Mouse (Mus musculus): ENCODE measurements around the gene H2al2a. TPM values are rescaled to one million over a fixed set of nuclear protein-coding genes. Genes with fewer than 3 reads are reported as not detected.

H2al2a gene
- polyA plus RNA-seq, 1 experiment from 2014 or later = not detected

DNA sequence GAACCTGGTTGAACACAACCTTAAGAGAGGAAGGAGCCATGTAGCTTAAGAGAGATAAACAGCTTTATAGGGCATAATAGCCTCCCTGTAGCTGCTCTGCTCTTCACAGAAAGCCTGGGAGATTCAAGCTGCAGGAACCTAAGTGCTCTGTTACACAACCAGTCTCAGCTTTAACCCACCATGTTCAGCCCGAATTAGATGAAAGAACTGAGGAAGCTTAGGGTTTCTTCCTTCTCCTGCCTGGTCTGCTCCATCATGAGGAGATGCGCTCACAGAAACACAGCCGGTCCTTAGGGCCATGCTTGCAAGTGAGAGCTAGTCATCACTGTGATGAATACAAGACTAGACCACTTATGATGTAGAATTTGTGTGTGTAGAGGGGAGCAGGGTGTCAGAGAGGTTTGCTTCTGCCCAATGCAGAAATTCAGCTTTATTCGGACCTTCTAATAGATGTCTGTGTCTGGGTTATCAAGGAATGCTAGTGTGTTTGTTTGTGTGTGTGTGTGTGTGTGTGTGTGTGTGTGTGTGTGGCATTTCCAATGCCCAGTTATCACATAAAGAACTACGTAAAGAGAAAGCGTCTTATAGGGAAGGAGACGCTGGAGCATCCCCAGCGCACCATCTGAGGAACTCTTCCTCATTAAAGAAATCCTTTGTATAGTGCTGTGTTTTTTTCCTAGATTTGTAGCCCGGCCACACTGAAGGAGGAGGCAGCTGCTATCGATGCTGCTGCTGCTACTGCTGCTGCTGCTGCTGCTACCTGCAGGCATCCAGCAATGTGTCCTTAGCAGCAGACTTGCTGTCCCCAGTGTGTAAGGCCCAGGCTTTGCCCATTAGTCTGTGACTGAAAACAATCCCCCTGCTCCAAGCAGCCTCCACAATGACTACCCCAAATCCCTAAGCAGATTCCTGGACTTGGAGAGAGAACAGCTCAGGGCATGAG is 36.7 kb upstream of the H2al2a start:
- H3K27ac ChIP-seq = peak overlapping the region; percentile 91
- no peak overlapping the region for H3K4me3 ChIP-seq
- DNase-seq (ENCODE audit: low spot score) = no peak
- 44% methylated on average over 10 of the region's 10 CpGs for WGBS
- H3K27me3 ChIP-seq (ENCODE audit: low read depth, poor library complexity, severe bottlenecking) = no peaks in the 10 kb centered on the region
- no peaks in the 10 kb centered on the region for H3K9me3 ChIP-seq (replicated peaks)
- peaks cover 75% of the 10 kb centered on the region for H3K4me1 ChIP-seq
- no peaks in the 10 kb centered on the region for H3K36me3 ChIP-seq

DNA sequence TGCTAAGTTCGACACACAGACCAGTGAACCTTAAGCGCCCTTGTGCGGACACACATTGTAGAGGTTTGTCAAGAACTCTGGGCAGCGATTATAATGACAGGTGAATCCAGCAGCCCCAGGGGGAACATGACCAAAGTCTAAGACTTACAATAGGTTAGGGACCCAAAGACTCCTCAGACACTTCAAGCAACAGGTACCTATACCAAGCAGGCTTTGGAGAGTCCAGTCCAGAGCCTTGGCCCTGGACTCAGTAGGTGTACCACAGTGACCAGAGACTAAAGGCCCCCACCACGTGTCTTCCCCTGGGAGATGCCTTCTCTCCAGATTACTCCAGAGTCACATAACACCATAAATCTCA is 35.8 kb upstream of the H2al2a start:
- H3K27ac ChIP-seq = peak overlapping the region; percentile 91
- peak overlapping the region; percentile 53; the same call in 1 of the 2 replicates for H3K4me3 ChIP-seq
- peaks cover 69% of the 10 kb centered on the region for H3K4me1 ChIP-seq
- H3K27me3 ChIP-seq (ENCODE audit: low read depth, poor library complexity, severe bottlenecking) = no peaks in the 10 kb centered on the region
- no peaks in the 10 kb centered on the region for H3K36me3 ChIP-seq
- peak; percentile 41 for DNase-seq (ENCODE audit: low spot score)
- H3K9me3 ChIP-seq (replicated peaks) = no peaks in the 10 kb centered on the region
- WGBS = 34% methylated on average over 5 of the region's 5 CpGs

DNA sequence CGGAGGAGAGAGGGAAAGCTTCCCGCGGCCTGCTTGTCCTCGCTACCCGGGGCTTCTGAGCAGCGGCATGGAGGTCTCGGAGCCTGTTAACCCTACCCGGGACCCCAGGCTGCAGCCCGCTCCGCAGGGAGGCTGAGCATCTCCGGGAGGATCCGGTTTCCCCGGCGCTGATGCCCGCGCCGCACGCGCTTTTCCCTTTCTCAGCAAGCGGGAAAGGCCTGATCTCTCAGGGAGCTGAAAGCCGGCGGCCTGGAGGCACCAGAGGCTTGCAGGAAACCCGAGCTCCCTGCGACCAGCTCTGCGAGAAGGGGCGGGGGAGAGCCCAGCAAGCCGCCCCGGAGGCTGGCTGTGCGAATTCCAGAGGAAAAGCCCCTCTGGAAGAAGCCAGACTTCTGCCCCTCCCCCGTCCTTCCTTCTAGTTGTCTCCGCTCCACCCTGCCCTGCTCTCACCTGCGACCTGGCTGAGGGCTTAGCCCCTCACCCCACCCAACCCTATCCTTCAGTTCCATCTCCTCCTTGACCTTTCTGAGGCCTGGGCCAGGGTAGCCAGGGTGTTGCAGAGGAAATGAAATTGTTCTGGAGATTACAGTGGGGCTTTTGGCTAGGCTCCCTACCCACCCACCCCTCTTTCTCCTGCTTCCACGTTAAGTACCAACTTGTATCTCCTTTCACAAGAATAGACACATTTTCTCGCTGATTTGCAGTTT is 35.2 kb upstream of the H2al2a start:
- WGBS = under 1% methylated on average over 34 of the region's 34 CpGs
- H3K4me3 ChIP-seq = peak overlapping the region; percentile 53

DNA sequence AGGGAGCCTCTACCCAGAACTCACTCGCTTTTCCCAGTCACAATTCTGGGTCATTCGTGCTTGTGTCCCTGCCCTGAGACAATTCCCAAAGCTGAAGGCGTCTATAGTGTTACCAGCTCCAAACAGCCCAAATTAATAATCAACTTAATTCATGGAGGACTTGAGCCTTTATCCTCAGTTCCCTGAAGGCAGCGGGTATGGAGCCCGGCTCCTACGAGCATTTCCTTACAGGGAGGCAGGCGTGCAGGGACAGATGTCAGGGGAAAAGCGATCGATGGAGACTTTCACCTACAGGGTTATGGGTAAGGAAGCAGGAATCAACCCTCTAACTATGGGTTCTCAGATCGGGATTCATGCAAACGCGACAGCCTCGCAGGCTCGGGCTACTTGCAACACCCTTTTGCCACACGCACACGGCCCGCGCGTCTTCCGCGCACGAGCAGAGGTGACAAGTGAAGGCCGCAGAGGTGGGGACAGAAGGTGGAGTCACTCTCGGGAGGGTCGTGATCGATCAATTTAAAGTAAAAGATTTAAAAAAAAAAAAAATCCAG is 34.6 kb upstream of the H2al2a start:
- peak overlapping the region; percentile 53 for H3K4me3 ChIP-seq
- 1% methylated on average over 26 of the region's 26 CpGs for WGBS
- H3K36me3 ChIP-seq = no peaks in the 10 kb centered on the region
- peak; percentile 75 for DNase-seq (ENCODE audit: low spot score)
- H3K9me3 ChIP-seq (replicated peaks) = no peaks in the 10 kb centered on the region
- peaks cover 78% of the 10 kb centered on the region for H3K4me1 ChIP-seq
- H3K27me3 ChIP-seq (ENCODE audit: low read depth, poor library complexity, severe bottlenecking) = no peaks in the 10 kb centered on the region
- H3K27ac ChIP-seq = peak overlapping the region; percentile 91

More for the DNA sequence above, 35.2 kb upstream of the H2al2a start:
- H3K27ac ChIP-seq = peak overlapping the region; percentile 91
- DNase-seq (ENCODE audit: low spot score) = peak; percentile 84
- H3K9me3 ChIP-seq (replicated peaks) = no peaks in the 10 kb centered on the region
- peaks cover 75% of the 10 kb centered on the region for H3K4me1 ChIP-seq
- no peaks in the 10 kb centered on the region for H3K27me3 ChIP-seq (ENCODE audit: low read depth, poor library complexity, severe bottlenecking)
- no peaks in the 10 kb centered on the region for H3K36me3 ChIP-seq

DNA sequence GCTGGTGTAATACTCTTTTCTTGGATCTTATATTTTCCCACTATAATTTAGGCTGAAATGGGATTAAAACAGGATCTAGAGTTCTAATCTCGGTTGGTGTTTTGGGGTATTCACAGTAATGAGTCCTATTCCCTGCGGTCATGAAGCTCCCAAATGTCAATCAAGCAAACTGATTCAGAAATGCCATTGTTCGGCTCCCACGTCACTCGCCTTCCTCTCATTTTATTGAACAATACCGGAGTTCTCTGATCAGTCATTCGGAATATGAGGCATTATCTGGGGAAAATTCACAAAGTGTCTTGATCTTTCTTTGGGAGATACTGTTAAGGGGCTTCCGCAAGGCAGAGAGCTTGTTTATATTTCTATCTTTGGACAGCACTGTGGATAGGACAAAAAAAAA is 33.8 kb upstream of the H2al2a start:
- H3K36me3 ChIP-seq = no peaks in the 10 kb centered on the region
- no peaks in the 10 kb centered on the region for H3K9me3 ChIP-seq (replicated peaks)
- H3K27me3 ChIP-seq (ENCODE audit: low read depth, poor library complexity, severe bottlenecking) = no peaks in the 10 kb centered on the region; the same call in 1 of the 2 replicates
- peaks cover 86% of the 10 kb centered on the region for H3K4me1 ChIP-seq
- WGBS = 46% methylated on average over 8 of the region's 8 CpGs
- no peak for DNase-seq (ENCODE audit: low spot score)
- H3K4me3 ChIP-seq = 0 out of 2 replicates have a peak overlapping the region, but pooled peaks have one; percentile 53
- H3K27ac ChIP-seq = peak overlapping the region; percentile 91; the same call in 1 of the 2 replicates

DNA sequence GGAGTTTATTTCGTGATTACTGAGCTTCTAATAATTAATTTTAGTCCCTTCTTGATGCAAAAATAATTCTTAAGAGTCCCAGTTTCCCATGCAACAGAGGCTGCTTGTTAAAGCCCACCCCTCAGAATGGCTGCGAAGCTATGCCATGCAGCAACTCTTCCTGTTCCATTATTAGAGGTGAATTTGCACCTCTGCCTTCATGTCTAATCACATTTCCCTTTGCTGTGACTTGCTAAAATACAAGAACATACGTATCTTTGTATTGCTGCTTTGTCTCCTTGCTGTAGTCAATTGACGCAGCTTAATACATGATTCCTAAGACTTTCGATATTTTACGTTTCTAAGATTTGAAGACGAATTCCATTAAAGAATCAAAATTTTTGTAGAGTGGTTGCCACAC is 32.9 kb upstream of the H2al2a start:
- peaks cover 85% of the 10 kb centered on the region for H3K4me1 ChIP-seq
- WGBS = 76% methylated on average over 7 of the region's 7 CpGs
- DNase-seq (ENCODE audit: low spot score) = no peak
- H3K27ac ChIP-seq = peak overlapping the region; percentile 98
- H3K9me3 ChIP-seq (replicated peaks) = no peaks in the 10 kb centered on the region
- H3K4me3 ChIP-seq = no peak overlapping the region; the same call in 1 of the 2 replicates
- H3K36me3 ChIP-seq = no peaks in the 10 kb centered on the region
- H3K27me3 ChIP-seq (ENCODE audit: low read depth, poor library complexity, severe bottlenecking) = no peaks in the 10 kb centered on the region; the same call in 1 of the 2 replicates

DNA sequence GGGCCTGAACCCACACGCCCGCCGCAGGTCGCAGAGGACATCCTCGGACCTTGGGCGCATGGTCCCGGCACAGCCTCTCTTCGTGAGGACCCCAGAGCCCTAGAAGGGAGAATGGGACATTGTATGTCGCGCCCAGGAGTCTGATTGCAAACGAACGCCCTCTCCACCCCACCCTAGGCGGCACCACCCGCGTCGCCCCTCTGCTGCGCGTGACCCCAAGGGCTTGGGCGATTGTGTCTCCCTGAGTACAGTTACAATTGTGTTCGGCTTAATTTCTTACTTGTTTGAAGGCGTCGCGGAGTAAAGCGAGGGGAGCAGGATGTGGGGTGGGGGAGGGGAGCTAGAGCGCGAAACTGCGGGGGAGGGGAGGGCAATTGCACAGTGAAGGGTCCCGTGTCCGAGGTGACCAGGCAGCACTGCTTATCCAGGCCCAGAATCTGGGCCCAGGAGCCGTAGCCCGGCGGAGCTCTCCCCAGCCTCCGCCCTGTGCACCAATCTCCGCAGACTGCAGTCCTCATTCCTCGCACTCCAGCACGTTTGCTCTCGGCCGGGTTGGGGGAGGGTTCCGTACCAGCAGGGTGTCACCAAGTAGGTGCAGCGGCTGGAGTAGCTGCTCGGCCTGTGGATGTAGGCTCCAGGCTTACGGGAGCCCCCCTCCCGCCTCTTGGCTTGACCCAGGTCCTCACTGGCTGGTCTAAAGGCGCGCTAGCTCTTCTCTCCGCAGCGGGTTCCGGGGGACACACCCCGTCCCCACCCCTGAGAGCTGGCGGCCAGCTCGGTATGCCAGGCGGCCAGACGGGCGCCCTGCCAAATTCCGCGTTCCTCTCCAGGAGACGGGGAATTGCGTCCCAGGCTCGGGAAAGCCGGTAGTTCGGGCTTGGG is 31.6 kb upstream of the H2al2a start:
- WGBS = under 1% methylated on average over 61 of the region's 61 CpGs
- no peaks in the 10 kb centered on the region for H3K36me3 ChIP-seq
- H3K9me3 ChIP-seq (replicated peaks) = no peaks in the 10 kb centered on the region
- H3K27me3 ChIP-seq (ENCODE audit: low read depth, poor library complexity, severe bottlenecking) = no peaks in the 10 kb centered on the region; the same call in 1 of the 2 replicates
- DNase-seq (ENCODE audit: low spot score) = peak; percentile 85
- peaks cover 73% of the 10 kb centered on the region for H3K4me1 ChIP-seq
- peak overlapping the region; percentile 98 for H3K27ac ChIP-seq
- peak overlapping the region; percentile 78 for H3K4me3 ChIP-seq

DNA sequence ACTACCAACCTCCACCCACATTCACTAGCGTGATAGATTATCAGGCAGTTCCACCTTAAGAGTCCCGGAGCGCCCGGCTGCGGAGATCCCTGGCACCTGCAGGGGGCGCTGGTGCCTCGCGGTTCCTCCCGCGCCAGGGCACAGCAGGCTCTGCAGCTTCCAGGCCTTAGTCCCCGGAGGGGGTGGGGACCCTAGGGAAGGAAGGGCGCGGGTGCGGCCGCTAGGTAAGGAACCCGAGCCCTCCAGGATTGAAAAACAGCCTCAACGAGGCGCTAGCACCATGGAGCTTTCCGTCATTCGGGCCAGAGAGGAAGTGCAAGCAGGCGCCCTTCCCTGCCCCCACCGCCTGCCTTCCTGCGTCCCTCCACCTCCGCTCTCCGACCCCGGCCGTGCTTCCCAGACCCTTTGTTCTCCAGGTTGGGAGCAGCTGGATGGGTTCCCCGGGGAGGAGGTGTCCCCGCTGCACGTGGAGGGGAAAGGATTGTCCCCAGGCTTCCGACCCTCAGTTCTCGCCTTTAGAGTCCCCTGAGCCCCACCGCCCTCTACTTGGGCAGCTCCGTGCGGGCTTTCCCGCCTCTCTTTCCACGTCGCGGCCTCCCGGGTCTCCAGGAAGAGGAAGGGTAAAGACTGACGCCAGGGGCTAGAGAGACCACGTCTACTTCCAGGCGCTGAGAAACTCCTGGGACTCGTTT is 30.8 kb upstream of the H2al2a start:
- Histone ChIP-seq H3K9me3 (replicated peaks) (no peaks in the 10 kb centered on the region), H3K27ac (peak overlapping the region; percentile 98), H3K4me3 (peak overlapping the region; percentile 78), H3K36me3 (no peaks in the 10 kb centered on the region), H3K27me3 (ENCODE audit: low read depth, poor library complexity, severe bottlenecking) (no peaks in the 10 kb centered on the region; the same call in 1 of the 2 replicates), H3K4me1 (peaks cover 65% of the 10 kb centered on the region)
- peak; percentile 97 for DNase-seq (ENCODE audit: low spot score)
- 1% methylated on average over 44 of the region's 44 CpGs for WGBS

DNA sequence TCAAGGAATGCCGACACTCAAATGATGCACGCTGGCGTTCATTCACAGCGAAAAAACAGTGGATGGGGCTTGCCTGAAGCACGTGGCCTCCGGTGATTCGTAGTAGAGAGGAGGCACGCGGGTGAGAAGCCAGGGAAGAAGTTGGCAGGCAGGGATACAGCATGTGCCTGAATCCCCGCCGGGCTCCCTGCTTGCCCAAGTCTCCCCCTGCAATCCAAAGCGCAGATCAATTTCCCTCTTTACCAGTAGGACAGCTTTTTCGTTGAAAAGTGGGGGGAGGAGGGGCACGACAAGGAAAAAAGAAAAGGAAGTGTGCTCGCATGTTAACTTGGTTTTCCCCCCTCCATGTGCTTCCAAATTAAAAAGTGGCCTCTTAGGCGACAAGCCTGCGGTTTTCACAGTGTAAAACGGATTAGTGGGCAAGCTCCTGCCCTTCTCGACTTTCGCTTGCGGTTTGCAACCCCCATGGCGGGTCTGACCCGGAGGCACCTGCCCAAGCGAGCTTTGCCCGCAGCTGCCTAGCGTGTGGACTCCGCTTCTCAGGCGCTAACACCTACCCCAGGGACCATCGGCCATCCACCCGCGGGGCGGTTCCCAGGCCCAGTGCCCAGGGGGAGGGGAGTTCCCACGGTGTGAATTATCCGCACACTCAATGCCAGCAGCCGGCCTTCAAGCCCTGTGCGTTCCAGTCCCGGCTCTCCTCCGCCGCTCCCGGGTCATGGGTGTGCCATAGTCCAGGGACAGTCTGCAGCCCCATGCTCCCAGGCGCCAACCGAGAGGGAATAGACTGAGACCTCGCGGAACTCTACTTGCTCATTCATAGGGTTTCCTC is 29.6 kb upstream of the H2al2a start:
- WGBS = under 1% methylated on average over 44 of the region's 44 CpGs
- DNase-seq (ENCODE audit: low spot score) = peak; percentile 72

DNA sequence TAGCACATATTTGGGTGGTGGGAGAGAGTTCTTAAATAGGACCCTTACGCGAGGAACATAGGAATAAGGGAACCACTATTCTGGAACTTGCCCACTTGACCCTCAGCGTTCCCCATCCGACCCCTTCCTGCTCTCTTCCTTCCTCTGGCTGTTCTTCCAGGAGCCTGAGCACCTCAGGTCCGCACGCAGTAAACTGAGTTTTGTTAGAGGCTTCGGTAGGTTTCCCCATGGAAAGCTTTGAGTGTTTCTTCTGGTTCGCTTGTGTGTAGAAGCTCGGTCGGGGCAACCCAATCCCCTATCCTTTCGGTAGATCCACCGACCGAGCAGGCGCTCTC is 29.0 kb upstream of the H2al2a start:
- H3K4me3 ChIP-seq = peak overlapping the region; percentile 78
- H3K36me3 ChIP-seq = no peaks in the 10 kb centered on the region
- 5% methylated on average over 14 of the region's 14 CpGs for WGBS
- peaks cover 46% of the 10 kb centered on the region for H3K4me1 ChIP-seq
- DNase-seq (ENCODE audit: low spot score) = no peak
- H3K27ac ChIP-seq = peak overlapping the region; percentile 98
- no peaks in the 10 kb centered on the region for H3K9me3 ChIP-seq (replicated peaks)
- H3K27me3 ChIP-seq (ENCODE audit: low read depth, poor library complexity, severe bottlenecking) = no peaks in the 10 kb centered on the region; the same call in 1 of the 2 replicates

More for the DNA sequence above, 29.6 kb upstream of the H2al2a start:
- no peaks in the 10 kb centered on the region for H3K36me3 ChIP-seq
- H3K27ac ChIP-seq = peak overlapping the region; percentile 98
- no peaks in the 10 kb centered on the region for H3K9me3 ChIP-seq (replicated peaks)
- peaks cover 52% of the 10 kb centered on the region for H3K4me1 ChIP-seq
- H3K4me3 ChIP-seq = peak overlapping the region; percentile 78
- no peaks in the 10 kb centered on the region; the same call in 1 of the 2 replicates for H3K27me3 ChIP-seq (ENCODE audit: low read depth, poor library complexity, severe bottlenecking)

DNA sequence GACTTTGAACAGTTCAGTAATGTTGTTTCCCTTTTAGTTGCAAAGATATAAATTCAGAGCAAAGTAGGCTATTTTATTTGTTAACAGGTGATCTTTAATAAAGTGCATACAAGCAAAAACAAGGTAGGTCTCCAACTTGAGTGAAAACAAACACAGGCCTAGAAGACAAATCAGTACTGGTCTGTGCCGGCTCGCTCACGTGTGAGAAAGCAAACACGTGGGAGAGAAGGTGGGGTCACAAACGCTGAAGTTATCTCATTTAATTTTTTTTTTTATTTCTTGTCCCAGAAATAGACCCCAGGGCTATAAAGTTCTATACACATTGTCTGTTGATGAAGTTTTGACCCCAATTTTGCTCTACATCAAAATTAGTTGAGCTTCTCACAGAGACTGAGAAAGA is 28.4 kb upstream of the H2al2a start:
- Histone ChIP-seq H3K36me3 (no peaks in the 10 kb centered on the region), H3K9me3 (replicated peaks) (no peaks in the 10 kb centered on the region), H3K27ac (no peak overlapping the region), H3K4me3 (peak overlapping the region; percentile 78; the same call in 1 of the 2 replicates), H3K27me3 (ENCODE audit: low read depth, poor library complexity, severe bottlenecking) (no peaks in the 10 kb centered on the region; the same call in 1 of the 2 replicates), H3K4me1 (peaks cover 40% of the 10 kb centered on the region)
- WGBS = 67% methylated on average over 5 of the region's 5 CpGs
- no peak for DNase-seq (ENCODE audit: low spot score)

Measured in limb, embryonic 10.5 days (tissue).